Mouse (Mus musculus) monocyte, adult 5-6 weeks (primary cell): ENCODE data around the gene Bcl10. TPM values are rescaled to one million over a fixed set of nuclear protein-coding genes. Genes with fewer than 3 reads are reported as not detected.
"Not testable (repeated sequence)": the region's sequence is repeated elsewhere in the genome, so short reads cannot be mapped to it uniquely, and the experiment has no call there.

Source experiments
- ATAC-seq: fragments of 153-309, 156-312 bp; replicated peaks from 2 replicates; pipeline ENCODE4 v1.8.0; 2017; ENCODE audit warnings: mild to moderate bottlenecking; ENCODE audit not compliant: low TSS enrichment, insufficient number of reproducible peaks, severe bottlenecking, poor library complexity, low FRiP score
- total RNA-seq: library from RNA; stranded (forward); fragments of 200-1000, 200-491, 200-594 nt; gene quantifications from 3 replicates; pipeline ENCODE4 v1.2.3, GENCODE M21; 2017

Gene Bcl10
- 122 to 137 TPM (median 132 TPM) in 3 replicates for total RNA-seq

GRCm38 (mm10) chr3:145922019-145922854 is at the start of gene Bcl10:
Gene Bcl10 (plus strand): TSS chr3:145922804.
- no peak for ATAC-seq

- no peak for ATAC-seq
Measured at GRCm38 (mm10) chr3:145873271-145873670, 49.3 kb upstream of the Bcl10 start.

- ATAC-seq: no peak
Measured at GRCm38 (mm10) chr3:145874126-145874525, 48.5 kb upstream of the Bcl10 start.

GRCm38 (mm10) chr3:145876120-145876519 is 46.5 kb upstream of the Bcl10 start:
- no peak for ATAC-seq

GRCm38 (mm10) chr3:145878867-145879266 is 43.7 kb upstream of the Bcl10 start:
- ATAC-seq: not testable (repeated sequence)

- no peak for ATAC-seq
Measured at GRCm38 (mm10) chr3:145880335-145880734, 42.3 kb upstream of the Bcl10 start.

GRCm38 (mm10) chr3:145882076-145882874 is 40.3 kb upstream of the Bcl10 start:
- no peak for ATAC-seq

- ATAC-seq: no peak
Measured at GRCm38 (mm10) chr3:145883233-145883632, 39.4 kb upstream of the Bcl10 start.

- no peak for ATAC-seq
Measured at GRCm38 (mm10) chr3:145885376-145885775, 37.2 kb upstream of the Bcl10 start.

GRCm38 (mm10) chr3:145885851-145886464 is 36.6 kb upstream of the Bcl10 start:
- no peak for ATAC-seq

- no peak for ATAC-seq
Measured at GRCm38 (mm10) chr3:145887430-145887971, 35.1 kb upstream of the Bcl10 start.

GRCm38 (mm10) chr3:145890346-145891132 is 32.1 kb upstream of the Bcl10 start:
- no peak for ATAC-seq

- ATAC-seq: no peak
Measured at GRCm38 (mm10) chr3:145892451-145892850, 30.2 kb upstream of the Bcl10 start.

- no peak for ATAC-seq
Measured at GRCm38 (mm10) chr3:145894131-145894530, 28.5 kb upstream of the Bcl10 start.

- no peak for ATAC-seq
Measured at GRCm38 (mm10) chr3:145897749-145898148, 24.9 kb upstream of the Bcl10 start.

- no peak for ATAC-seq
Measured at GRCm38 (mm10) chr3:145899832-145900231, 22.8 kb upstream of the Bcl10 start.

GRCm38 (mm10) chr3:145903530-145903929 is 19.1 kb upstream of the Bcl10 start:
- ATAC-seq: no peak
